Mouse (Mus musculus): Measurements from ENCODE around the gene Olfr1115.

Olfr1115 gene

DNA sequence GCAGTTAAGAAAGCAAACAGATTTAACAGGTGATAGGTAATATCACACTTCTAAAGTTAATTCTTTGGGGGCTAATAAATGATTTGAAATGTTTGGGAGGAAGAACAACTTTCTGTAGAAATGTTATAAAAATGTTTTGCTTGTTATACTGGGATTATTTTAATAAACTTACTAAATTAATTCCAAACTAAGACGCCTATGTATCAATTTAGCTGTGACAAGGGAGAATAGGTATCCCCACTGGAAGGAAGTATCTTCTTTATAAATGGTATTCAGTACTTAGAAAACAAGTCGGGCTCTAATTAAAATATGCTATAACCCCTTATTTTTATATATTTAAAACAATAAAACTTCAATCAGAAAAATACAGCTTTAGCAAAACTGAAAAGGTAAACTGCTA, at the start of gene Olfr1115:
Gene Olfr1115, plus strand, starts transcription at position 301 of the 400 bp plus-strand sequence.
- DNase-seq: no peak

GRCm38 (mm10) chr2:87208670-87209069, 39.1 kb upstream of the Olfr1115 start, which contains the start of gene Olfr1113:
Gene Olfr1113, plus strand, starts transcription at chr2:87208970.
- no peak for DNase-seq

- DNase-seq: no peak
These were observed 19.4 kb downstream of the Olfr1115 start, which contains the start of gene Olfr1116 for GRCm38 (mm10) chr2:87267234-87267633. Gene Olfr1116, plus strand, starts transcription at chr2:87267534.

- peak; percentile 92 for DNase-seq
These were observed 46.2 kb downstream of the Olfr1115 start for GRCm38 (mm10) chr2:87293977-87294376.
